Mouse (Mus musculus) hindbrain, embryonic 11.5 days (tissue): ENCODE measurements at regions not wholly inside any gene's neighbourhood (a gene's known extent, or its start where the extent isn't known, plus 50 kb on each side); places are given as distances from the start of the nearest gene placed in this dataset.
A peak's percentile ranks its signal among the peaks of the same experiment; 100 is the strongest.

Experiments used
- ATAC-seq: fragments of 200-750 bp; cut with Nextera tagmentation; 2 replicates; pipeline ENCODE4 v1.8.0; 2017; ENCODE audit warnings: mild to moderate bottlenecking, moderate TSS enrichment, moderate library complexity; ENCODE audit not compliant: low FRiP score
- DNase-seq: peaks from one replicate; pipeline ENCODE4 v3.0.0-alpha.2; 2015; ENCODE audit warnings: low spot score
- H3K27ac ChIP-seq: fragments of 300-500 bp; sonication (generic); 2 replicates; pipeline ENCODE4 v1.5.1; 2014; ENCODE audit warnings: mild to moderate bottlenecking, low read depth, low read length
- H3K27me3 ChIP-seq: fragments of 300-500 bp; sonication (generic); 2 replicates; pipeline ENCODE4 v1.6.1; 2014; ENCODE audit warnings: mild to moderate bottlenecking, low read length, moderate library complexity, mixed read lengths; ENCODE audit not compliant: control insufficient read depth, insufficient read depth
- H3K36me3 ChIP-seq: fragments of 300-500 bp; sonication (generic); 2 replicates; pipeline ENCODE4 v1.6.1; 2014; ENCODE audit warnings: mild to moderate bottlenecking, low read length, moderate library complexity, mixed read lengths; ENCODE audit not compliant: control insufficient read depth, insufficient read depth
- H3K4me1 ChIP-seq: fragments of 300-500 bp; sonication (generic); replicated peaks from 2 replicates; pipeline ENCODE4 v1.6.1; 2014; ENCODE audit warnings: low read length, mixed read lengths; ENCODE audit not compliant: control insufficient read depth, insufficient read depth
- H3K4me2 ChIP-seq: fragments of 300-500 bp; sonication (generic); replicated peaks from 2 replicates; pipeline ENCODE4 v1.6.1; 2014; ENCODE audit warnings: mild to moderate bottlenecking, low read depth, low read length
- H3K4me3 ChIP-seq: fragments of 300-500 bp; sonication (generic); 2 replicates; pipeline ENCODE4 v1.5.1; 2014; ENCODE audit warnings: low read depth, low read length
- H3K9ac ChIP-seq: fragments of 300-500 bp; sonication (generic); 2 replicates; pipeline ENCODE4 v1.6.1; 2014; ENCODE audit warnings: low read depth, low read length
- H3K9me3 ChIP-seq: fragments of 300-500 bp; sonication (generic); 2 replicates; pipeline ENCODE4 v1.6.1; 2016; ENCODE audit warnings: low read length; ENCODE audit not compliant: control insufficient read depth
- WGBS: fragments of 180-500 bp; shearing (Covaris S2); extraction: QIAGEN DNeasy Blood & Tissue Kit; methylation state at CpG from one replicate; pipeline ENCODE4 v1.1.7; 2014; 5-methylcytosine and 5-hydroxymethylcytosine counted together

DNA sequence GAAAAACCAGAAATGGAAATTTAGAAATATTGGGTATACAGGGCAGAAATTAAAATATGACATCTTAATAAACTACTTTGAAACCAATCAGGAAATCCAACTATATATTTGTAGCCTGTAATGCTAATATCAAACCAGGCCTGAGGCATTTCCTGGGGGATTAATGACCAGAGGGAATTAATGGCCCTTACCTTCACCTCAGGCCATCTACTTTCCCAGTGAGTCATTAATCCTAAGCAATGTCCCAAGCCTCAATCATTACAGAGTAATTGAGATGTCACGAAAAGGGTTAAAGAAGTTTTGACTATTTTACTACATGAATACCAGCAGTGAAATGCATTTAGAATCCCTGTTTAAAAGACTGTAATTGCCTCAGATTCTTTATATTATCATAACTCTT is 329.7 kb downstream of the Gpd2 start:
- H3K4me3 ChIP-seq, result no peak overlapping the region
- H3K27ac ChIP-seq, result no peak overlapping the region
- H3K36me3 ChIP-seq, result no peaks in the 10 kb centered on the region
- ATAC-seq, result no peak
- H3K4me2 ChIP-seq, result no peak overlapping the region
- H3K4me1 ChIP-seq, result no peaks in the 10 kb centered on the region
- 91% methylated on average over 1 of the region's 1 CpGs for WGBS
- no peaks in the 10 kb centered on the region for H3K9me3 ChIP-seq
- no peak overlapping the region for H3K9ac ChIP-seq
- H3K27me3 ChIP-seq, result no peaks in the 10 kb centered on the region
- no peak for DNase-seq

DNA sequence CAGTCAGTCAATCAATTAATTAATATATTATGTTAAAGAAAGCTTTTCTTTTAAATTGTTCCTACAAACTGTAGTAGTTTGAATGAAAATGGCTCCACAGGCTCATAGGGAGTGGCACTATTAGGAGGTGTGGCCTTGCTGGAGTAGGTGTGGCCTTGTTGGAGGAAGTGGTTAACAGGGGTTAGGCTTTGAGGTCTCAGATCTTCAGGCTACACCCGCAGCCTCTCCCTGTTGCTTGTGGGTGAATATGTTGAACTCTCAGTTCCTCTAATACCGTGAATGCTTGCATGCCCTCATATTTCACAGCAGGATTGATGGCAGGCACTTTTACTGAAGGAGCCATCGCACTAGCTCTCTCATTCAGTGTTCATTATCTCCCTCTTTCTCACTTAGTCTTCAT is 349.6 kb downstream of the Gpd2 start:
- ATAC-seq, result no peak
- no peak for DNase-seq
- H3K27ac ChIP-seq, result no peak overlapping the region
- 85% methylated on average over 3 of the region's 3 CpGs for WGBS
- H3K36me3 ChIP-seq, result no peaks in the 10 kb centered on the region
- H3K9me3 ChIP-seq, result no peaks in the 10 kb centered on the region
- no peak overlapping the region for H3K9ac ChIP-seq
- no peak overlapping the region for H3K4me2 ChIP-seq
- no peak overlapping the region for H3K4me3 ChIP-seq
- no peaks in the 10 kb centered on the region for H3K27me3 ChIP-seq
- H3K4me1 ChIP-seq, result no peaks in the 10 kb centered on the region

DNA sequence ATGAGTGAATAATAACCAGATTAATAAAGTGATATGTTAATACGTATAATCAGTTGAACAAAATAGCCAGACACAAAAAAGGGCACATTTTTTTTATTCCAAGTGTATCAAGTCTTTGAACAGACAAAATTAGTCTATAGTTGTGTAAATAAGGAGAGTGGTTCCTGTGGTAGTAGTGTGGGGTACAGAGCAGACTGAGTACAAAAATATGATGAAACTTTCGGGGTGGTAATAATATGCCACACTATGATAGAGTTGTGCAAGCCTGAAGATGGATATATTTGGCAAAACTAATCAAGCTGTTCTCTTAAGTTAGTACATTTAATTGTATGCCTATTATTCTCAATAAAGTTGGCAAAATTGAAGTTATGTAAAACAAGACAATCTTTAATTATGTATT is 356.1 kb downstream of the Gpd2 start:
- Histone ChIP-seq H3K36me3 (no peaks in the 10 kb centered on the region), H3K4me1 (no peaks in the 10 kb centered on the region), H3K27me3 (no peaks in the 10 kb centered on the region), H3K4me2 (no peak overlapping the region), H3K27ac (no peak overlapping the region), H3K9ac (no peak overlapping the region), H3K4me3 (no peak overlapping the region), H3K9me3 (no peaks in the 10 kb centered on the region)
- ATAC-seq, result no peak
- DNase-seq, result no peak
- 98% methylated on average over 2 of the region's 2 CpGs for WGBS

DNA sequence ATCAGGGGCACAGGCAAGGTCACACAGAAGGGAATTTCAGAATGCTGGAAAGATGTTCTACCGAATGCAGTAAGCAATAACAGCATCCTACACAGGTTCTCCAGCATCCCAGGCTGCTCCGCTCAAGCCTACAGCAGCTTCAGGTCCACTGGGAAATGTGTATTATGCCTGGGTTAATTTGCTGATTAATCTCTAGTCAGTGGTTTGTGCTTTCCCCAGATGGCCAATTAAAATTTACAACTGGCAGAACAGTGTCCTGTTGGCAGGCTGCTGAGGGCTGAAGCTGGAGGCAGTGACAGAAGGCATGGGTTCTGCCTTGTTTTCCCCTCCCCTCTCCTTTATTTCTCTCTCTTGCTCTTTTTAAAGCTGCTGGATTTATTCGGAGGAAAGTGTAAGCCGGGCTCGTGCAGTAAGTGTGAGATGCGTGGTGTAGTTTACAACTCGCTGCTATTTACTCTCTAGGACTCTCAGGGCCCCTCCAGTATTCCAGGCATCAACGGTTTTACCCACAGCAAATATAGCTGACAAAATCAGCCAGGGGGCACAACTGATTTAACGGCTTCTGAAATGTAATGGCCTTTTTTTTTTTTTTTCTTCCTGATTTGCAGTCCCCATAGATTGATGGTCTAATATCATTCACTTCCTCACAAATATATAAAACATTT is 360.4 kb downstream of the Gpd2 start:
- ATAC-seq, result peak; percentile 90
- Histone ChIP-seq H3K4me1 (no peaks in the 10 kb centered on the region), H3K36me3 (no peaks in the 10 kb centered on the region), H3K4me2 (no peak overlapping the region), H3K4me3 (no peak overlapping the region), H3K9me3 (no peaks in the 10 kb centered on the region), H3K27me3 (no peaks in the 10 kb centered on the region), H3K27ac (peak overlapping the region; percentile 53; the same call in 1 of the 2 replicates), H3K9ac (no peak overlapping the region)
- peak; percentile 48 for DNase-seq
- 45% methylated on average over 9 of the region's 9 CpGs for WGBS

DNA sequence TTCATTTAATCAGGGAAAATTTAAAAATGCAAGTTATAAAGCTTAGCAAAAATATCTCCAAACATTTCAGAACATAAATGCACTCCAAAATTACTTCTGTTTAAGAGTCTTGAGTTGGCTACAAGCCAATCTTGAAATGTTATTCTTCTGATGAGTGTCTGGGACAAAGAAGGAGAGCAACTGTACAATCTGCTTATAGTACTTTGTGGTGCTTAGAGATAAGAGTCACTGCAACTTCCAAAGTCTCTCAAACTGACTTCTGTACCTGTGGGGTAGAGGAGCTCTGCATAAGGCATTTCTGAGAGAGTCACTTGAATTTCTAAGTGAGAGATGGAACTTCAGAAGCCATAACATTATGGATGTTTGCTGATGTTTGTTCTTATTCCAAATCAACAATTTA is 374.2 kb downstream of the Gpd2 start:
- H3K9ac ChIP-seq, result no peak overlapping the region
- H3K27me3 ChIP-seq, result no peaks in the 10 kb centered on the region
- ATAC-seq (no peak), DNase-seq (no peak)
- H3K36me3 ChIP-seq, result no peaks in the 10 kb centered on the region
- no peak overlapping the region for H3K4me2 ChIP-seq
- H3K4me3 ChIP-seq, result no peak overlapping the region
- peaks cover 2% of the 10 kb centered on the region; the same call in 1 of the 2 replicates for H3K4me1 ChIP-seq
- H3K9me3 ChIP-seq, result no peaks in the 10 kb centered on the region
- no peak overlapping the region for H3K27ac ChIP-seq

DNA sequence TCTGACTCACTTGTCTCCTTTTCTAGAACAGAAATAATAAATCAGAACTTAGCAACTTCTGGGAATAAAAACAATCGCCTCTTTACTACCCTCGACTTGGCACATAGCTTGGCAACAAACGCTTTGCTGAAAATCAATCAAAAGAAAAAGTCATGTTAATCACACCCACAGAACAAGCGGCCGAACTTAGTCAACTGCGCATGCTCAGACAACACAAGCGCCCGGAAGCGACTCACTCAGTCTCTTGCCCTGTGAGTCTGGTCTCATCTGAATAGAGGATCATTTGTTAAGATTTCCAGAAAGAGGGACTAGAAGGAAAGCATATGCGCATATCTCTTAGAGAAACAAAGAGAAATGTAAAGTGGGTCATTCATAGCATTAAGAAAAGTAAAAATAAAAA is 375.8 kb downstream of the Gpd2 start:
- Histone ChIP-seq H3K4me3 (no peak overlapping the region), H3K9me3 (no peaks in the 10 kb centered on the region), H3K4me1 (peaks cover 2% of the 10 kb centered on the region; the same call in 1 of the 2 replicates), H3K9ac (no peak overlapping the region), H3K27ac (no peak overlapping the region), H3K4me2 (no peak overlapping the region), H3K36me3 (no peaks in the 10 kb centered on the region), H3K27me3 (no peaks in the 10 kb centered on the region)
- DNase-seq (peak; percentile 73), ATAC-seq (peak; percentile 80)
- 37% methylated on average over 10 of the region's 10 CpGs for WGBS

DNA sequence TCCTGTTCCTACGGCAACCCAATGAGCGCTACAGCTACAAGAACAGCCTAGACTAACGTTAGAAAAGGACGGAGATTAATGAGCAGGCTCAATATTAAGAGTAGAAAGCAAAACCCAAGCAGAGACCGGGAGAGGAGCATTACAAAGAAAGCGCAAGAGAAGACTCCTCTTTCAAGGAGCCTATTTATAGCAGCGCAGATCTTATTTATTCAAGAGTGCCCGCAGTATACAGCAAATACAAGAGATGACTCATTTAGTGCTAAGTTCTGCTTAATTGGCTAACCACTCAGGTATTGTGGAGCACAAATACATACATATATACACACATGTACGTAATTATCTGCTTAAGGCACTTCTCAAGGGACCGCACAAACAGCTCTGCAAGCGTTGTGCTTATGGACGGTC is 377.2 kb downstream of the Gpd2 start:
- 43% methylated on average over 12 of the region's 12 CpGs for WGBS
- Histone ChIP-seq H3K9ac (peak overlapping the region; percentile 47; the same call in 1 of the 2 replicates), H3K36me3 (no peaks in the 10 kb centered on the region), H3K27me3 (no peaks in the 10 kb centered on the region), H3K4me1 (peaks cover 2% of the 10 kb centered on the region; the same call in 1 of the 2 replicates), H3K27ac (no peak overlapping the region), H3K9me3 (no peaks in the 10 kb centered on the region), H3K4me3 (no peak overlapping the region), H3K4me2 (peak overlapping the region; percentile 13; the same call in 1 of the 2 replicates)
- peak; percentile 57 for ATAC-seq
- no peak for DNase-seq

DNA sequence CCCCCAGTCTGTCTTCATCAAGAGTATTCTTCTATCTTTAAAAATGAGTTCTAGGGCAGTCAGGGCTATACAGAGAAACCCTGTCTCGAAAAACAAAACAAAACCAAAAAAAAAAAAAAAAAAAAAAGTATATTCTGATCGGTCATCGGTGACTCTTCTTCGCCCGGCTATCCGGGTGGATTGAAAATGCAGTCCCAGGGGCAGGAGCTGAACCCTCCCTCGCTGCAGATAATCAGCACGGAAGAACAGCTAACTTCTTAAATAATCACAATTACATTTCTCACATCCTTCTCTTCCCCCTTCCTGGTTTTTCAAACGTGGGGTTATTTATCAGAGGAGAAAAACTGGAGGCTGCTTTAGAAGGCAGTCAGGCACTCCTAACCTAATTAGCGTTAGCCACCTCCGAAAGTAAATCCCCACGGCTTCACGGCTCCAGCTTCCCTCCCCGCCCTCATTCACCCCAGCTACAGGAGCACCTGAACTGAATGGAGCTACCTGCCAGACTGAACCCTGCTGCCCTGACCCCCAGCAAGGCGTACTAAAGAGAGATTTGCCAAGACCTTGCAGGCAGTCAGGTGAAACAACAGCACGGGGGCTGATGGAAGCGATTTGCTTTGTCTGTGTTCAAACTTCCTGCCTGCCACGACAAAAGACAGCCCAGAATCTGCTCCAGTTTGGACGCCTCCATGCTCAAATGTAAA is 379.2 kb downstream of the Gpd2 start:
- Histone ChIP-seq H3K9ac (peak overlapping the region; percentile 21; the same call in 1 of the 2 replicates), H3K4me2 (peak overlapping the region; percentile 43), H3K27me3 (no peaks in the 10 kb centered on the region), H3K4me1 (peaks cover 2% of the 10 kb centered on the region; the same call in 1 of the 2 replicates), H3K36me3 (no peaks in the 10 kb centered on the region), H3K4me3 (peak overlapping the region; percentile 22), H3K27ac (no peak overlapping the region), H3K9me3 (no peaks in the 10 kb centered on the region)
- ATAC-seq (peak; percentile 44; the same call in 1 of the 2 replicates), DNase-seq (peak; percentile 43)
- 2% methylated on average over 19 of the region's 19 CpGs for WGBS

DNA sequence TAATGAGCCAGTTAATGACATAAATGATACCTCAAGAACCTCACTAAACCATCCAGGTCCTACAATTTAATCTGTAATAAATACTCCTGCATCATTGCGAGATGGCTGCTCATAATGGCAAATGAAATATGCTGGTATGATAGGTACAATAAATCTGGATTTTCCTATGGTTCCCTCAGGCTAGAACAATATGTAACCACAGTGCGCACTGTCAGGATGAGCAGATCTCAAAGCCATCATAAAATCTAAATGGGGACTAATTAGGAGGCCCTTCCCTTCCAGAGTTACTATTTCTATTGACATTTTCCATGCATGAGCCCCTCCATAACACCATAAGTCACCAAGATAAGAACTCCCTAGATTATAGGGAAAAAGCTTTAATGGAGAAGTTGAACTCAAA is 379.8 kb downstream of the Gpd2 start:
- H3K27me3 ChIP-seq, result no peaks in the 10 kb centered on the region
- no peak overlapping the region; the same call in 1 of the 2 replicates for H3K9ac ChIP-seq
- DNase-seq (no peak), ATAC-seq (no peak)
- no peak overlapping the region for H3K27ac ChIP-seq
- 74% methylated on average over 2 of the region's 2 CpGs for WGBS
- H3K4me2 ChIP-seq, result no peak overlapping the region; the same call in 1 of the 2 replicates
- no peaks in the 10 kb centered on the region for H3K9me3 ChIP-seq
- H3K36me3 ChIP-seq, result no peaks in the 10 kb centered on the region
- no peak overlapping the region for H3K4me3 ChIP-seq
- peaks cover 2% of the 10 kb centered on the region; the same call in 1 of the 2 replicates for H3K4me1 ChIP-seq
